Mouse (Mus musculus) cerebellum, postnatal 4 days (tissue): ENCODE results near the gene Manbal.

Experiments used
- DNase-seq, 2 experiments: peaks; one replicate each; pipeline ENCODE4 v3.0.0; 2022; ENCODE audit warnings: low spot score in 2 of 2, mixed read lengths in 1 of 2

Gene Manbal

DNA sequence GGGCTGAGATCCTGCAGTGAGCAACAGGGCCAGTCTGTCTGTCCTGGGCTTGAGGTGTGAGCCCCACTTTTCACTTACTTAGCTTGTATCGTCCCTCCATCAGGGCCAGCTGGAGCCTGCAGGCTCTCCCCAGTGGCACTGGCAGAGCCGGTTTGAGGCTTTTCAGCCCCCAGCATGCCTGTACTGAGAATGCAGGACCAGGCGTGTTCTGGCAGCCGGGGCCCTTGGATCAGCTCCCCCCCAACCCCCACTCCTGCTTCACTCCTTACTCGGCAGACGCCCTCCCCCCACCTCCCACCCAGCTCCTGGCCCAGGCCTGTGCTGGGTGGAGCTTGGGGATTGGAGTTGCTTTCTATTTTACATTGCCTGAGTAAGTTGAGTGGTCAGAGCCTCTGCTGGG lies 67.1 kb downstream of the Manbal start:
- peak in 1 of 2 experiments; percentile 57 for DNase-seq

DNA sequence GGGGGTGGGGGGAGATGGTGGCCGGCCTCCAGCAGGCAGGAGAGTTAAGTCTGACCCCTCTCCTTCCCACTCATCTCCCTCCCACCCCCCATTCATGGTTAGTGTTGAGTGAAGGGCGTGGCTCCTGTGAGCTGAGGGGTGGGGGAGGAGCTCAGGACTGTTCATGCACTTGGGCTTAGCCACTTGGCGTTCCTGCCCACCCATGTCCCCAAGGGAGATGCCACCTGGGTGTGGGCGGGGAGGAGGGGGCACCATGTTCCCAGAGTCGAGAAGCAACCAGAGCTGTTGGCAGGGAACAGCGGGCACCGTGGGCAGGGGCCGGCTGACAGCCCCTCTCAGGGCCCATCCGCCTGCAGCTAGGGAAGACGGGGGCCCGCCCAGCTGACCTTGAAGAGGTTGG lies 69.1 kb downstream of the Manbal start:
- DNase-seq: no peak

DNA sequence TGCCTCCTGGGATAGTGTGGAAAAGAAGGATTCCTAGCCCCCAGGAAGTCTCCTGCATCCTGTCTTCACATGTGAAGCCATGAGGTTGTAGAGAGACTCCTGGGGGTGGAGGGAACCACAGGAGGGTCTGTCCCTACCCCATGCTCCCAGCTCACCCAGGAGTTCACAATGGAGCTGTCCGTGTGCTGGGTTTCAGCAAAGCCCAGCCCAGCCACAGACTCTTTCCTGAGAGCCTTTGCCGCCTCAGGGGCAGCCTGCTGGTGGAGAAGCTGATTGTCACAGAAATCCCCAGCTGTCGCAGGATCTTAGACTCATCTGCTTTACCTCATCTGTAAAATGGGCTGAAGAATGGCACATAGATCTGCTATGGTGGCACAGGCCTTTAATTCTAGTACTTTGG lies 69.7 kb downstream of the Manbal start:
- DNase-seq: no peak

DNA sequence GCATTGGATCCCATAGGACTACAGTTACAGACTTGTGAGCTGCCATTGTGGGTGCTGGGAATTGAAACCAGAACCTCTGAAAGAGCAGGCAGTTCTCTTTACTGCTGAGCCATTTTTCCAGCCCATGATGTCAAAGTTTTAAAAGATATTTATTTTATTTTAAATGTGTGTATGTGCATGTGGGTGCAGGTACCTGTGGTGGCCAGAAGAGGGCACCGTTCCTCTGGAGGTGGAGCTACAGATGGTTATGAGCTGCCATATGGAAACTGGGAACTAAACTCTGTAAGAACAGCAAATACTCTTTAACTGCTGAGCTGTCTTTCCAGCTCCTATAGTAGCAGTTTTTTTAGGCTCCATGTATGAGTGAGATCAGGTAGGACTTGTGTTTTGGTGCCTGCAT lies 74.0 kb downstream of the Manbal start:
- DNase-seq: no peak
